Comparison of ENCODE assay signal across 8 mouse cellular contexts in the genomic region with DNA sequence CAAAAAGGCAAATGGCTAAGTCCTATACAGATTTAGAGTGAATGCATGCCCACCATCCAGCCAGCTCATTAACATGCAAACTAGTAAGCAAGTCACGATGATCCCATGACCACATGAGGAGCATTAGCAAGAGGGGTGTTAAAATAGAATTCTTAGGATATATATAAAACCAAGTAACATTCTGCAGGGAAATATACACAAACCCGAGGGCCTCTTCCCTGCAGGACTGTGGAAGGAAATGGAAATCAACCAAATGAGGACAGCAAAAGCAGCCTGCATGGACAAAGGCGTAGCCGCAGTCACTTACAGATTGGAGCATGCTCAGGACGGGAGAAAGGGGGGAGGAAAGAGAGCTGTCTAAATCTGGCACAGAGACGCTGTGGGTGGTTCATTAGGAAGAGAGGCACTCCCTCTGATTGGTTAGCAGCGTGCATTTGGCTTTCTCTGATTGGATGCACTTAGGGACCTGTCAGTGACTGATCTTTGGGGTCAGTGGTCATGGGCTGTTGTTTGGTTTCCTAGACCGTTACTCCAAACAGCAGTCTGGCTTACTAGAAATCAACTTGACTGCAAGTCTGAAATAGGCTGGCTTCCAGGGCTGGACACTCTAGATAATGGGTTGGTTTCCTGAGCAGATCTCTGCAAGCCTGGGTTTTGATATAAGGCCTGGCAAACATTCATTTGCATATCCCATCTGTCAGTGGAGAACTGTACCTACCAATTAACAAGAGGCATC.
DNase-seq lines count a peak whose midpoint lies in the region; ATAC-seq and TF ChIP-seq lines count a peak whose summit lies in the region.

No protein-coding gene starts in this region.

- 0 out of 2 replicates have a peak, but pooled peaks cover 7% of the 10 kb centered on the region for H3K4me1 ChIP-seq in hindbrain, postnatal 0 days (ENCODE audit: insufficient read depth, low read length)
- H3K4me1 ChIP-seq in liver, embryonic 11.5 days (replicated peaks; ENCODE audit: control insufficient read depth, insufficient read depth, low read length): peaks cover 8% of the 10 kb centered on the region; the same call in 1 of the 2 replicates
- H3K4me1 ChIP-seq in midbrain, embryonic 15.5 days: peaks cover 9% of the 10 kb centered on the region

- peak overlapping the region; percentile 16; the same call in 1 of the 2 replicates for H3K27ac ChIP-seq in hindbrain, postnatal 0 days
- no peak overlapping the region for H3K27ac ChIP-seq in liver, embryonic 11.5 days (ENCODE audit: low read depth, low read length)
- 0 out of 2 replicates have a peak overlapping the region, but pooled peaks have one; percentile 51 for H3K27ac ChIP-seq in midbrain, embryonic 15.5 days

- H3K9me3 ChIP-seq in hindbrain, postnatal 0 days (ENCODE audit: low read length): no peaks in the 10 kb centered on the region
- no peaks in the 10 kb centered on the region for H3K9me3 ChIP-seq in liver, embryonic 11.5 days (ENCODE audit: control insufficient read depth, low read length)
- H3K9me3 ChIP-seq in midbrain, embryonic 15.5 days: no peaks in the 10 kb centered on the region

- DNase-seq in ES-CJ7 (ENCODE audit: low read depth, low spot score): peak; percentile 21
- DNase-seq in adrenal gland, postnatal 36 days: peak; percentile 21 to 31
- peak; percentile 97 for DNase-seq in heart, adult 11 months
- peak; percentile 81 for DNase-seq in hindbrain, postnatal 0 days (ENCODE audit: low spot score)
- peak; percentile 54 for DNase-seq in liver, embryonic 11.5 days (ENCODE audit: low spot score)
- DNase-seq in adipocyte (ENCODE audit: low spot score): no peak
- DNase-seq in thymus, adult 18-20 months: no peak

- H3K4me3 ChIP-seq in hindbrain, postnatal 0 days (ENCODE audit: low read length): no peak overlapping the region
- H3K4me3 ChIP-seq in liver, embryonic 11.5 days (ENCODE audit: low read depth, low read length): no peak overlapping the region
- H3K4me3 ChIP-seq in midbrain, embryonic 15.5 days: no peak overlapping the region

- H3K27me3 ChIP-seq in hindbrain, postnatal 0 days (ENCODE audit: insufficient read depth, low read length): no peaks in the 10 kb centered on the region
- H3K27me3 ChIP-seq in liver, embryonic 11.5 days (replicated peaks; ENCODE audit: control insufficient read depth, insufficient read depth, low read length): no peaks in the 10 kb centered on the region
- H3K27me3 ChIP-seq in midbrain, embryonic 15.5 days (replicated peaks): no peaks in the 10 kb centered on the region

- H3K4me2 ChIP-seq in hindbrain, postnatal 0 days (ENCODE audit: low read depth, low read length): peak overlapping the region; percentile 19; the same call in 1 of the 2 replicates
- H3K4me2 ChIP-seq in liver, embryonic 11.5 days: peak overlapping the region; percentile 19; the same call in 1 of the 2 replicates
- peak overlapping the region; percentile 1; the same call in 1 of the 2 replicates for H3K4me2 ChIP-seq in midbrain, embryonic 15.5 days

- peak; percentile 93 for ATAC-seq in hindbrain, postnatal 0 days
- peak; percentile 85 for ATAC-seq in liver, embryonic 11.5 days (replicated peaks; ENCODE audit: low FRiP score)
- ATAC-seq in midbrain, embryonic 15.5 days (replicated peaks): peak; percentile 80

- H3K36me3 ChIP-seq in hindbrain, postnatal 0 days (ENCODE audit: insufficient read depth, low read length): no peaks in the 10 kb centered on the region
- H3K36me3 ChIP-seq in liver, embryonic 11.5 days (ENCODE audit: control insufficient read depth, insufficient read depth, low read length): no peaks in the 10 kb centered on the region
- no peaks in the 10 kb centered on the region for H3K36me3 ChIP-seq in midbrain, embryonic 15.5 days (replicated peaks)

- H3K9ac ChIP-seq in hindbrain, postnatal 0 days (replicated peaks; ENCODE audit: low read length): no peak overlapping the region
- no peak overlapping the region for H3K9ac ChIP-seq in liver, embryonic 11.5 days (ENCODE audit: low read depth, low read length)
- no peak overlapping the region for H3K9ac ChIP-seq in midbrain, embryonic 15.5 days

- 16% methylated on average over 8 of the region's 8 CpGs for WGBS in hindbrain, postnatal 0 days
- 11% methylated on average over 8 of the region's 8 CpGs for WGBS in liver, embryonic 11.5 days
- 20% methylated on average over 8 of the region's 8 CpGs for WGBS in midbrain, embryonic 15.5 days

- TF ChIP-seq CTCF in hindbrain, postnatal 0 days (IDR thresholded peaks at IDR 0.05; ENCODE audit: low read depth): no peak

Comparison
In these comparisons a context has a peak if more than half of its experiments do, and no peak if none do; other contexts are left out.
1. DNase-seq: peak in ES-CJ7 (single experiment), adrenal gland, postnatal 36 days (2 of 2), heart, adult 11 months (single experiment), hindbrain, postnatal 0 days (single experiment) and liver, embryonic 11.5 days (single experiment); none in adipocyte (single experiment) and thymus, adult 18-20 months (0 of 2).
2. Peak in every context shown above with its lines, with median percentiles within 50 percentile points of each other: ATAC-seq and H3K4me2 ChIP-seq.